Mouse (Mus musculus) neural tube, embryonic 15.5 days (tissue): ENCODE results near the gene Zbtb2. TPM values are rescaled to one million over a fixed set of nuclear protein-coding genes. Genes with fewer than 3 reads are reported as not detected.

Source experiments
- ATAC-seq: fragments of 200-750 bp; cut with Nextera tagmentation; 2 replicates; pipeline ENCODE4 v1.8.0; 2017; ENCODE audit warnings: mild to moderate bottlenecking, moderate TSS enrichment, moderate library complexity; ENCODE audit not compliant: low FRiP score
- H3K27ac ChIP-seq: fragments of 300-500 bp; sonication (generic); replicated peaks from 2 replicates; pipeline ENCODE4 v1.5.1; 2015; ENCODE audit warnings: mild to moderate bottlenecking, inconsistent platforms
- H3K27me3 ChIP-seq: fragments of 300-500 bp; sonication (generic); replicated peaks from 2 replicates; pipeline ENCODE4 v1.6.1; 2015; ENCODE audit warnings: inconsistent platforms
- H3K36me3 ChIP-seq: fragments of 300-500 bp; sonication (generic); 2 replicates; pipeline ENCODE4 v1.6.1; 2015; ENCODE audit warnings: inconsistent platforms
- H3K4me1 ChIP-seq: fragments of 300-500 bp; sonication (generic); 2 replicates; pipeline ENCODE4 v1.6.1; 2015; ENCODE audit warnings: inconsistent platforms
- H3K4me2 ChIP-seq: fragments of 300-500 bp; sonication (generic); 2 replicates; pipeline ENCODE4 v1.6.1; 2015; ENCODE audit warnings: inconsistent platforms, mild to moderate bottlenecking, moderate library complexity
- H3K4me3 ChIP-seq: fragments of 300-500 bp; sonication (generic); replicated peaks from 2 replicates; pipeline ENCODE4 v1.5.1; 2015; ENCODE audit warnings: mild to moderate bottlenecking, inconsistent platforms
- H3K9ac ChIP-seq: fragments of 300-500 bp; sonication (generic); replicated peaks from 2 replicates; pipeline ENCODE4 v1.6.1; 2015; ENCODE audit warnings: mild to moderate bottlenecking, inconsistent platforms
- H3K9me3 ChIP-seq: fragments of 300-500 bp; sonication (generic); replicated peaks from 2 replicates; pipeline ENCODE4 v1.6.1; 2016; ENCODE audit warnings: inconsistent platforms
- WGBS: fragments of 180-500 bp; shearing (Covaris S2); methylation state at CpG from one replicate; pipeline ENCODE4 v1.1.7; 2015; ENCODE audit warnings: mixed read lengths; 5-methylcytosine and 5-hydroxymethylcytosine counted together
- polyA plus RNA-seq: library from polyadenylated mRNA; unstranded; fragments of >200 nt; fragmentation: Nextera tagmentation; extraction: Ambion mirVana; gene quantifications from 2 replicates; pipeline ENCODE4 v1.2.1, GENCODE M21; 2015

Zbtb2 gene
- polyA plus RNA-seq, 1 experiment from 2014 or later = 13.1 TPM

DNA sequence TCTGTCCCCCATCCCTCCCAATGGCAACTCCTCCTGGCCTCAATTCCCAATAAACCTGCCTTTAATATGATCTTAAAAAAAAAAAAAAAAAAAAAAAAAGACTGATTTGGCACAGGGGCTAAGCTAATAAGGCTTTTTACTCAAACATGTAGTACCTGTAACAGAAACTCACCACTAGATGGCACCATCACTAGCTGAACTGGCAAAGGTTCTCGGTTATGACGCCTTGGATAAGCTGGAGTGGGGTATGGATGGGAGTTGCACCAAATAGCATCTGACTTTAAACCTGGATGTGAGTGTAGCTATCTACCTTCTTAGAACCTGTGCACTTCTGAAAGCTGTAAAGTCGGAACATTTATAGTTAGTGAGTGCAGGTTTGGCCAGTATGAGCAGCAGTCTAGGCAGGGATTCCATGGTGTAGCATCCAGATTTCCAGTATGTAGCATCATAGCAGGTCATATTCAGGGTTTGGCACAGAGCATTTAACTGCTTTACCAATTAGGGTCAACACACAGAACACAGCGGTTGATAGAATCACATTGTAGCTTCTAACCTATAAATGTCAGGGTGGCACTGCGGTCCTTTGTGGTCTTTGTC, 17.1 kb upstream of the Zbtb2 start:
- peaks cover 33% of the 10 kb centered on the region for H3K36me3 ChIP-seq
- H3K27ac ChIP-seq = no peak overlapping the region; the same call in 1 of the 2 replicates
- WGBS = 60% methylated on average over 5 of the region's 5 CpGs
- ATAC-seq = peak; percentile 52; the same call in 1 of the 2 replicates
- H3K27me3 ChIP-seq = no peaks in the 10 kb centered on the region
- no peak overlapping the region for H3K4me3 ChIP-seq
- no peaks in the 10 kb centered on the region for H3K9me3 ChIP-seq
- no peak overlapping the region for H3K9ac ChIP-seq
- no peak overlapping the region for H3K4me2 ChIP-seq
- no peaks in the 10 kb centered on the region for H3K4me1 ChIP-seq

DNA sequence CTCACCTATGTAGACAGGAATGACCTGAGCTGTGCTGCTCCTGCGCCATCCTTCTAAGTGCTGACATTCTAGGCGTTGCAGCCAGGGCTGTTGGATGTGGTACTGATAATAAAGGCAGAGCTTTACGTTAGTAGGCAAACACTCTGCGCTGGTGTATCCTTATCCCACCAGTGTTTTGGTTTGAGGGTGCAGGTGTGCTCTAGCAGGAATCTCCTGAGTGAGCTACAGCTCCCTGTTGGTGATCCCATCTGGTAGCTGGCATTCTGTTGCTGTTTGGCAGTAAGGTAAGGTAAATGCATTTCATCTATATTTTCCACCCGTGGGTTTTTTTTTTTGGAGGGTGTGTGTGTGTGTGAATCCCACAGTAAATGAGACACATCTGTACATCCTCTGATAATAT, 10.2 kb upstream of the Zbtb2 start:
- 79% methylated on average over 5 of the region's 5 CpGs for WGBS
- ATAC-seq = no peak
- Histone ChIP-seq H3K4me3 (no peak overlapping the region), H3K4me2 (no peak overlapping the region), H3K4me1 (peaks cover 14% of the 10 kb centered on the region; the same call in 1 of the 2 replicates), H3K9me3 (no peaks in the 10 kb centered on the region), H3K36me3 (peaks cover 8% of the 10 kb centered on the region), H3K9ac (no peak overlapping the region), H3K27ac (no peak overlapping the region), H3K27me3 (no peaks in the 10 kb centered on the region)

- whole genome bisulfite sequencing = 91% methylated on average over 3 of the region's 3 CpGs
- H3K36me3 ChIP-seq = peaks cover 8% of the 10 kb centered on the region
- ATAC-seq = no peak
- no peaks in the 10 kb centered on the region for H3K27me3 ChIP-seq
- no peak overlapping the region for H3K4me3 ChIP-seq
- no peak overlapping the region for H3K27ac ChIP-seq
- H3K9ac ChIP-seq = no peak overlapping the region
- H3K4me2 ChIP-seq = no peak overlapping the region
- H3K4me1 ChIP-seq = peaks cover 30% of the 10 kb centered on the region
- no peaks in the 10 kb centered on the region for H3K9me3 ChIP-seq
Observed at GRCm38 (mm10) chr10:4395321-4395720, 7.4 kb upstream of the Zbtb2 start.

- no peak overlapping the region for H3K4me3 ChIP-seq
- H3K4me2 ChIP-seq = 0 out of 2 replicates have a peak overlapping the region, but pooled peaks have one; percentile 5
- H3K27ac ChIP-seq = no peak overlapping the region
- no peak overlapping the region for H3K9ac ChIP-seq
- no peaks in the 10 kb centered on the region for H3K9me3 ChIP-seq
- 56% methylated on average over 6 of the region's 6 CpGs for WGBS
- peaks cover 2% of the 10 kb centered on the region for H3K36me3 ChIP-seq
- no peaks in the 10 kb centered on the region for H3K27me3 ChIP-seq
- peaks cover 43% of the 10 kb centered on the region for H3K4me1 ChIP-seq
- ATAC-seq = no peak
Observed at GRCm38 (mm10) chr10:4391851-4392250, 3.9 kb upstream of the Zbtb2 start.

DNA sequence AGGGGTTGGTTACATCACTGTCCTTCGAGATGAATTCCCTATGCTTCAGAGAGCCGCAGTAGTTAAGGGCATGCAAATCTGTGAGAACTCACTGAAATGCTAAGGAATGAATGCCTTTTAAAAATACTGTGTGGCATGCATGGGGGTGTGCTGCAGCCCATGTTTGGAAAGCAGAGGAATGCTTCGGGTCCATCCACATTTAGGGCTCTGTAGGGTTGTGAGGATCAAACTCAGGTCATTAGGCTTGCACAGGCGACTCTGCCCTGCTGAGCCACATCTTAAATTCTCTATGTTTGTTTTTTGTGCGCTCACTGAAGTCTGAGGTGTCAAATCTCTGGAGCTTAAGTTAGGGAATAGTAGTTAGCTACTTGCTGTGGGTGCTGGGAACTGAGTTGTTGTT, 3.2 kb upstream of the Zbtb2 start:
- no peak overlapping the region for H3K27ac ChIP-seq
- ATAC-seq = no peak
- no peak overlapping the region for H3K9ac ChIP-seq
- WGBS = 77% methylated on average over 5 of the region's 5 CpGs
- 0 out of 2 replicates have a peak overlapping the region, but pooled peaks have one; percentile 5 for H3K4me2 ChIP-seq
- no peak overlapping the region for H3K4me3 ChIP-seq
- peaks cover 47% of the 10 kb centered on the region for H3K4me1 ChIP-seq
- H3K36me3 ChIP-seq = no peaks in the 10 kb centered on the region
- no peaks in the 10 kb centered on the region for H3K9me3 ChIP-seq
- no peaks in the 10 kb centered on the region for H3K27me3 ChIP-seq

DNA sequence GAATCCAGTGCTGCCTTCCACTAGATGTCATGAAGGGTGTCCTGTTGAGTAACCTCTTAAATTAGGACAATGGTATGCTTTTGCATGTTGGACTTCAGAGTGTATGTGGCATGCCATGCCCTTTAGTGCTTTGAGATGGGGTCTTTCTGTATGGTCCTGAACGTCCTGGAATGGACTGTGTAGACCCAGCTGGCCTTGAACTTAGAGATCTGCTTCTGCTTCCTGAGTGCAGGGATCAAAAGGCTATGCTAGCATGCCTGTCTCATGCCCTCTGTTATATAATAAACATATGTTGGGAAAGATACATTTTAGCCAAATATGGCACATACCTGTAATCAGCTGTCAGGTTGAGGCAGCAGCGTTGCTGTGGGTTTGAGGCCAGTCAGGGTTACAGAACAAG, 2.6 kb upstream of the Zbtb2 start:
- Histone ChIP-seq H3K27ac (no peak overlapping the region), H3K9me3 (no peaks in the 10 kb centered on the region), H3K4me2 (peak overlapping the region; percentile 5; the same call in 1 of the 2 replicates), H3K27me3 (no peaks in the 10 kb centered on the region), H3K36me3 (no peaks in the 10 kb centered on the region), H3K4me1 (peaks cover 48% of the 10 kb centered on the region), H3K4me3 (no peak overlapping the region), H3K9ac (no peak overlapping the region)
- no peak for ATAC-seq
- WGBS = 78% methylated on average over 2 of the region's 2 CpGs

DNA sequence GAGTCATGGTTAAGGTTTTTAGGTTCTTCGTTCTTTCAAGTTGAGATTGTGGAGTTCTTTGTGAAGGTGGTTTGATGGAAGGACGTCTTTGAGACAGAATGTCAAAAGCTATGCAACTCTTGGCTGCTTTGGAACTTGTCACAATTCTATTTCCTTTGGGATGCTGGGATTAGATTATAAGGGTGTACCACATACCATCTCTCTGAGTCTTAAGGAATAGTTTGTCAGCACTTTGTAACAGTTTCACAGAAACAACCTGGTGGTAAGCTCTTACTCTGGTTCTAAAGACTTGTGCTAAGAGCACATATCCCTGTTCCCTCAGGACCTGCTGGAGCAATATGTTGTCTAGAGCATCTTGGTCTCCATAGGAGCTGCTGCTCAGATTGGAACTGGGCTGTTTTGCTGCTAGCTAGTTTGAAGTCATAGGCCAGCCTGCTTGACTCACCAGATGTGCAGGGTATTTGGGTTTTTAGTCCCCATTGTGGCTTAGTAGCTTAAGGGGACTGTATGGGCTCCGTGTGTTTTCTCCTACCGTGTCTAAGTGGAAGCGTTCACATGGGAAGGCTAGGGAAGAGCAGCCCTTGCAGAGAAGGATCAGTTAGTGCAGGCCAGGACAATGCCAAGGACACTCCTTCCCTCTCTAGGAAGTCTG, 1.7 kb upstream of the Zbtb2 start:
- no peak overlapping the region for H3K27ac ChIP-seq
- WGBS = 52% methylated on average over 5 of the region's 5 CpGs
- ATAC-seq = no peak

DNA sequence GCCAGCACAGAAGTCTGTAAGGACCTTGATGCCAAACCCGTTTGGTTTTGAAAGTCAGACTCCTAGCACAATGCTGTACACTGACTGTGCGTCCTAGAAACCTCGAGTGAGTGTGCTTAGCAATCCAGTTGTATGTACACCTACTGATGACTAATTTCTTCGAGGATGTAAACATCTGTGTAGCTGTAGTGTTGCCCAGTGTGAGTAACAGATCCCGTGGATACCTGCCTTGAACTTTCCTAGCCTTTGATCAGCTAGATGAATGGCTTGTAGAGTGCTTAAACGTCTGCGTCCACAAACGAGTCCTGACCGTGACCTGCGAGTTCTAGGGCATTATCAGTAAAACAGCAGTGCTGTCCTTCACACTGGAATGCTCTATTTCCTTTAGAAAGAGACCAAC, 1.1 kb upstream of the Zbtb2 start:
- H3K27me3 ChIP-seq = no peaks in the 10 kb centered on the region
- peak overlapping the region; percentile 99 for H3K9ac ChIP-seq
- H3K4me3 ChIP-seq = peak overlapping the region; percentile 91
- WGBS = 28% methylated on average over 10 of the region's 10 CpGs
- H3K27ac ChIP-seq = no peak overlapping the region
- no peak for ATAC-seq
- peak overlapping the region; percentile 71 for H3K4me2 ChIP-seq
- no peaks in the 10 kb centered on the region for H3K36me3 ChIP-seq
- H3K4me1 ChIP-seq = peaks cover 44% of the 10 kb centered on the region
- no peaks in the 10 kb centered on the region for H3K9me3 ChIP-seq

More for the DNA sequence above, 1.7 kb upstream of the Zbtb2 start:
- peak overlapping the region; percentile 99 for H3K9ac ChIP-seq
- peak overlapping the region; percentile 71 for H3K4me2 ChIP-seq
- no peaks in the 10 kb centered on the region for H3K9me3 ChIP-seq
- H3K4me3 ChIP-seq = peak overlapping the region; percentile 91
- no peaks in the 10 kb centered on the region for H3K27me3 ChIP-seq
- no peaks in the 10 kb centered on the region for H3K36me3 ChIP-seq
- peaks cover 47% of the 10 kb centered on the region for H3K4me1 ChIP-seq

DNA sequence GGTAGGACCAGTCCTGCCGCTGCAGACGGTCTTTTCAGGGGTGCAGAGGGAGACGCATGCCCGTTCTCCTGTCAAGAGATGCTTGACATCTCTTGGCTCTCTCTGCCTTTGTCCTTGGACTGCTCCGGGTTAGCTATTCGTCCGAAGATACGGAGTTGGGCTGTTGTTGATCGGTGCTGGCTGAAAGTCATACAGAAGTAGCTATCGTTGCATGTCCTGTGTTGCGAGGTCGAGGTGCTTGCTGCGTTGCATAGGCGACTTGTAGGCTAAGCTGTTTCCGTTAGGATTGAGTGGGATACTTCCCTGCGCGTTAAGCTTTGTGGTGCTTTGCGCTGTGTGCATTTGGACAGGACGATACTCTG, 457 bp upstream of the Zbtb2 start:
- Histone ChIP-seq H3K4me2 (peak overlapping the region; percentile 71), H3K9me3 (no peaks in the 10 kb centered on the region), H3K9ac (peak overlapping the region; percentile 99), H3K27me3 (no peaks in the 10 kb centered on the region), H3K4me1 (peaks cover 44% of the 10 kb centered on the region), H3K36me3 (no peaks in the 10 kb centered on the region), H3K4me3 (peak overlapping the region; percentile 91), H3K27ac (peak overlapping the region; percentile 100)
- whole genome bisulfite sequencing = under 1% methylated on average over 19 of the region's 19 CpGs
- ATAC-seq = peak; percentile 0; the same call in 1 of the 2 replicates

DNA sequence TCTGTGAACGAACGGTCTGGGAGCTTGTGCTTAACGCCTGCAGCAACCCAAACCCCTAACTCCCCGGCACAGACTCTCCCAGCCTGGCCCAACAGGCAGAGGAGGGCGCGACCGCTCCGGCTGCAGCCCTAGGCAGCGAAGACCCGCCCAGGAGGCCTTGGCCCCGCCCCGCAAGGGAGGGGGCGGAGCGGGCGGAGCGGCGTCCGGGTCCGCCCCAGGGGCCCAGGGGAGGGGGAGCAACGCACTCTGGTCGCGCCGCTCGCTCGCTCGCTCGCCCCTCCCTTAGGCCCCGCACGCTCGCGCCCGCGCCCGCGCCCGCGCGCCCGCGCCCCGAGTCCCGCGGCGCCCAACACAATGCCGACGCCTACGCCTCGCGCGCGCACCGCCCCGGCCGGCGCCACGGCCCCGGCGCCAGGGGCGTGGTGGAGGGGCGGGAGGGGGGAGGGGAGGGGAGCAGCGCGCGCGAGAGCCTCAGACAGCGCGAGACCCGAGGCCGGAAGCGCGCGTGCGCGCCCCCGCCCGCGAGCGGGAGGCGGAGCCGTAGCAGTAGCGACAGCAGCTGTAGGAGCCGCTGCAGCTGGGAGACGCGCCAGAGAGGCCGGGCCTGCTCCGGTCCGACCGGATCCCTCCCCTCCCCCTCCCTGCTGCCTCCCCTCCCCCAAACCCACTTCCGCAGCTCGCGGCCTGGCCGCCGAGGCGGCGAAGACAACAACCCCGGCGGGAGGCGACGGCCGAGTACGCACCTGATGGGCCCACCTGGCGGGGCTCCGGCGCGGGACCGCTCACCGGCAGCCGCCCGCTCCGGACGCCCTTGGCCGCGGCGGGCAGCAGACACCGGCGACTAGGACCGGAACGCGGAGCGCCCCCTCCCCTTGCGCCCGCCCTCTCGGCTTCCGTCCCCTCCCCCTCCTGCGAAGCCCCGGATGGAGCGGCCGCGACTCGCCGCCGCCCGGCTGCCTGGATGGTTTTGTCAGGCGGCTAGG, 1.0 kb downstream of the Zbtb2 start:
- Histone ChIP-seq H3K4me1 (peaks cover 44% of the 10 kb centered on the region), H3K4me2 (peak overlapping the region; percentile 71), H3K4me3 (peak overlapping the region; percentile 91), H3K27me3 (no peaks in the 10 kb centered on the region), H3K9ac (peak overlapping the region; percentile 99), H3K9me3 (no peaks in the 10 kb centered on the region), H3K36me3 (no peaks in the 10 kb centered on the region), H3K27ac (peak overlapping the region; percentile 100)
- peak; percentile 91 for ATAC-seq
- WGBS = under 1% methylated on average over 77 of the region's 133 CpGs

DNA sequence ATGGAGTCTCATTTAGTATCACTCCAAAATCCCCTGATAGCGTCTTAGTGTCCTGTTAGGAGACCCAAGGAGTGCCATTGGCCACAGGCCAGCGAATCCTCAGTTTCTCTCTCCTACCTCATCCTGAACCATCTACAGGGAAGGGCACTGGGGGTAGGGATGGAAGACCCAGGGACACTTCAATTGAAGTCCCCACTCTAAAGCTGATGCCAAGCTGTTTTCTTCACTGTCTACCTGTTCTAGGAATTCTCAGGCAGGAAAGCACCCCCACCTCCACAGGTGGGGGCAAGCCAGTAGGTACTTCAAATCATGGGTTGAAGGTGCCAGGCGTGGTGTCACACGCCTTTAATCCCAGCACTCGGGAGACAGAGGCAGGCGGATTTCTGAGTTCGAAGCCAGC, 3.7 kb downstream of the Zbtb2 start:
- ATAC-seq = no peak
- Histone ChIP-seq H3K4me1 (peaks cover 17% of the 10 kb centered on the region), H3K27ac (no peak overlapping the region), H3K36me3 (no peaks in the 10 kb centered on the region), H3K4me2 (no peak overlapping the region), H3K9ac (no peak overlapping the region), H3K27me3 (no peaks in the 10 kb centered on the region), H3K9me3 (no peaks in the 10 kb centered on the region), H3K4me3 (no peak overlapping the region)
- 95% methylated on average over 7 of the region's 7 CpGs for WGBS
